Mouse (Mus musculus): ENCODE measurements around the gene Ppp6r3. TPM values are rescaled to one million over a fixed set of nuclear protein-coding genes. Genes with fewer than 3 reads are reported as not detected.

The Ppp6r3 gene
- polyA plus RNA-seq, 1 experiment from 2014 or later = 94.1 TPM

- Histone ChIP-seq H3K9ac (ENCODE audit: low read length) (no peak overlapping the region), H3K36me3 (ENCODE audit: control insufficient read depth, insufficient read depth, low read length) (no peaks in the 10 kb centered on the region), H3K4me2 (ENCODE audit: low read depth, low read length, severe bottlenecking) (no peak overlapping the region), H3K27me3 (ENCODE audit: control insufficient read depth, insufficient read depth, low read length) (no peaks in the 10 kb centered on the region), H3K4me1 (replicated peaks; ENCODE audit: control insufficient read depth, insufficient read depth, low read length) (no peaks in the 10 kb centered on the region; the same call in 1 of the 2 replicates), H3K9me3 (ENCODE audit: control insufficient read depth, low read length) (no peaks in the 10 kb centered on the region), H3K27ac (ENCODE audit: low read depth, low read length) (no peak overlapping the region), H3K4me3 (ENCODE audit: low read depth, low read length) (no peak overlapping the region)
- WGBS = 49% methylated on average over 7 of the region's 7 CpGs
- no peak for DNase-seq (ENCODE audit: low spot score)
- ATAC-seq (replicated peaks; ENCODE audit: low FRiP score) = 0 out of 2 replicates have a peak, but pooled peaks have one; percentile 27
Observed at GRCm38 (mm10) chr19:3429156-3429816, 146.3 kb downstream of the Ppp6r3 start.

DNA sequence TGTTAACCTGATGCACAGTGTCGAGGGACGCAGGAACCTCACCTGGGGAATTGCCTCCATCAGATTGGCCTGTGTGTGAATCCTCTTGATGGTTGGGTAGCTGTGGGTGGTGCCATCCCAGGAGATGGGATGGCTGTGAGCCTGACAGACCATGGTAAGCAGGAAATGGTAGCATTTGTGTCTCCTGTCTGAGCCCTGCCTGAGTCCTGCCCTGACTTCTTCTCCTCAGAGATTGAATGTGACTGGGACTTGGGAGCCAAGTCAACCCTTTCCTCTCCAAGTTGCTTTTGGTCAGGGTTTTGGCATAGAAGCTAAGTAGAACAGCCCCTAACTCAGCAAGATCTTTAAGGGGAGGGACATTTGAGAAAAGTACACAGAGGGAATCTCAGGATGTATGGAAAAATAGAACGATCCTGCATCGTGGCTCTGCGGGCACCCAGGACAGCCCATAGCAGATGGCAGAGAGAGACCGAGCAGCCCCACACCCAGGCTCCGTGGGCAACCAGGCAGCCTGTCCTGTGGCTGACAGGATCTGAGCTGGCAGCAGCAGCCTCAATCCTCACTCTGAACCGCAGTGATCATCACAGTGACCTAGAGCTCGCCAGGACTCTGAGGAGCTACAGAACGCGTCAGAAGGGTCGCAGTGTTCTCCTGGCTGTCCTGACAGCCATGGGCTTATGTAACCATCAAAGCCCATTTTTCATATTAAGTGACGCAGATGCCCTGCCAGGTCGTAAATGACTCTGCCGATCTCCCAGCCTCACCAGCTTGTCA is 147.3 kb downstream of the Ppp6r3 start:
- H3K36me3 ChIP-seq (ENCODE audit: control insufficient read depth, insufficient read depth, low read length) = no peaks in the 10 kb centered on the region
- 92% methylated on average over 15 of the region's 15 CpGs for WGBS
- no peak overlapping the region for H3K9ac ChIP-seq (ENCODE audit: low read length)
- H3K9me3 ChIP-seq (ENCODE audit: control insufficient read depth, low read length) = no peaks in the 10 kb centered on the region
- H3K4me2 ChIP-seq (ENCODE audit: low read depth, low read length, severe bottlenecking) = no peak overlapping the region
- H3K27me3 ChIP-seq (ENCODE audit: control insufficient read depth, insufficient read depth, low read length) = no peaks in the 10 kb centered on the region
- no peak for ATAC-seq (replicated peaks; ENCODE audit: low FRiP score)
- no peak overlapping the region for H3K4me3 ChIP-seq (ENCODE audit: low read depth, low read length)
- no peaks in the 10 kb centered on the region for H3K4me1 ChIP-seq (replicated peaks; ENCODE audit: control insufficient read depth, insufficient read depth, low read length)
- no peak for DNase-seq (ENCODE audit: low spot score)
- H3K27ac ChIP-seq (ENCODE audit: low read depth, low read length) = no peak overlapping the region

GRCm38 (mm10) chr19:3424214-3424613 is 151.3 kb downstream of the Ppp6r3 start:
- 94% methylated on average over 2 of the region's 2 CpGs for WGBS
- no peaks in the 10 kb centered on the region for H3K36me3 ChIP-seq (ENCODE audit: control insufficient read depth, insufficient read depth, low read length)
- no peak overlapping the region for H3K27ac ChIP-seq (ENCODE audit: low read depth, low read length)
- H3K9me3 ChIP-seq (ENCODE audit: control insufficient read depth, low read length) = no peaks in the 10 kb centered on the region
- no peak overlapping the region for H3K9ac ChIP-seq (ENCODE audit: low read length)
- no peaks in the 10 kb centered on the region for H3K4me1 ChIP-seq (replicated peaks; ENCODE audit: control insufficient read depth, insufficient read depth, low read length)
- no peak overlapping the region for H3K4me2 ChIP-seq (ENCODE audit: low read depth, low read length, severe bottlenecking)
- ATAC-seq (replicated peaks; ENCODE audit: low FRiP score) (no peak), DNase-seq (ENCODE audit: low spot score) (no peak)
- H3K27me3 ChIP-seq (ENCODE audit: control insufficient read depth, insufficient read depth, low read length) = no peaks in the 10 kb centered on the region
- no peak overlapping the region for H3K4me3 ChIP-seq (ENCODE audit: low read depth, low read length)

GRCm38 (mm10) chr19:3422981-3423380 is 152.6 kb downstream of the Ppp6r3 start:
- no peaks in the 10 kb centered on the region for H3K4me1 ChIP-seq (replicated peaks; ENCODE audit: control insufficient read depth, insufficient read depth, low read length)
- no peaks in the 10 kb centered on the region for H3K27me3 ChIP-seq (ENCODE audit: control insufficient read depth, insufficient read depth, low read length)
- no peaks in the 10 kb centered on the region for H3K36me3 ChIP-seq (ENCODE audit: control insufficient read depth, insufficient read depth, low read length)
- no peak overlapping the region for H3K27ac ChIP-seq (ENCODE audit: low read depth, low read length)
- DNase-seq (ENCODE audit: low spot score) (no peak), ATAC-seq (replicated peaks; ENCODE audit: low FRiP score) (no peak)
- H3K4me3 ChIP-seq (ENCODE audit: low read depth, low read length) = no peak overlapping the region
- 75% methylated on average over 4 of the region's 4 CpGs for WGBS
- no peak overlapping the region for H3K4me2 ChIP-seq (ENCODE audit: low read depth, low read length, severe bottlenecking)
- H3K9me3 ChIP-seq (ENCODE audit: control insufficient read depth, low read length) = no peaks in the 10 kb centered on the region
- H3K9ac ChIP-seq (ENCODE audit: low read length) = no peak overlapping the region

GRCm38 (mm10) chr19:3422488-3422887 is 153.1 kb downstream of the Ppp6r3 start:
- H3K4me1 ChIP-seq (replicated peaks; ENCODE audit: control insufficient read depth, insufficient read depth, low read length) = no peaks in the 10 kb centered on the region
- no peak for DNase-seq (ENCODE audit: low spot score)
- no peak overlapping the region for H3K4me2 ChIP-seq (ENCODE audit: low read depth, low read length, severe bottlenecking)
- no peak overlapping the region for H3K9ac ChIP-seq (ENCODE audit: low read length)
- H3K27ac ChIP-seq (ENCODE audit: low read depth, low read length) = no peak overlapping the region
- no peak overlapping the region for H3K4me3 ChIP-seq (ENCODE audit: low read depth, low read length)
- no peaks in the 10 kb centered on the region for H3K27me3 ChIP-seq (ENCODE audit: control insufficient read depth, insufficient read depth, low read length)
- no peaks in the 10 kb centered on the region for H3K36me3 ChIP-seq (ENCODE audit: control insufficient read depth, insufficient read depth, low read length)
- H3K9me3 ChIP-seq (ENCODE audit: control insufficient read depth, low read length) = no peaks in the 10 kb centered on the region
- ATAC-seq (replicated peaks; ENCODE audit: low FRiP score) = no peak
- 51% methylated on average over 6 of the region's 6 CpGs for WGBS

GRCm38 (mm10) chr19:3419251-3419650 is 156.3 kb downstream of the Ppp6r3 start:
- Histone ChIP-seq H3K4me3 (ENCODE audit: low read depth, low read length) (no peak overlapping the region), H3K27ac (ENCODE audit: low read depth, low read length) (no peak overlapping the region), H3K4me2 (ENCODE audit: low read depth, low read length, severe bottlenecking) (no peak overlapping the region), H3K9ac (ENCODE audit: low read length) (no peak overlapping the region), H3K9me3 (ENCODE audit: control insufficient read depth, low read length) (no peaks in the 10 kb centered on the region), H3K4me1 (replicated peaks; ENCODE audit: control insufficient read depth, insufficient read depth, low read length) (0 out of 2 replicates have a peak, but pooled peaks cover 2% of the 10 kb centered on the region), H3K27me3 (ENCODE audit: control insufficient read depth, insufficient read depth, low read length) (peaks cover 10% of the 10 kb centered on the region), H3K36me3 (ENCODE audit: control insufficient read depth, insufficient read depth, low read length) (no peaks in the 10 kb centered on the region)
- no peak for ATAC-seq (replicated peaks; ENCODE audit: low FRiP score)
- DNase-seq (ENCODE audit: low spot score) = no peak
- 68% methylated on average over 5 of the region's 5 CpGs for WGBS

- Histone ChIP-seq H3K4me2 (ENCODE audit: low read depth, low read length, severe bottlenecking) (peak within 1 kb of the TSS; percentile 60), H3K4me3 (ENCODE audit: low read depth, low read length) (peak within 1 kb of the TSS; percentile 22; the same call in 1 of the 2 replicates), H3K9me3 (ENCODE audit: control insufficient read depth, low read length) (no peaks in the 10 kb centered on the region), H3K27me3 (ENCODE audit: control insufficient read depth, insufficient read depth, low read length) (peaks cover 19% of the 10 kb centered on the region), H3K36me3 (ENCODE audit: control insufficient read depth, insufficient read depth, low read length) (no peaks in the 10 kb centered on the region), H3K9ac (ENCODE audit: low read length) (peak within 1 kb of the TSS; percentile 29), H3K4me1 (replicated peaks; ENCODE audit: control insufficient read depth, insufficient read depth, low read length) (0 out of 2 replicates have a peak, but pooled peaks cover 2% of the 10 kb centered on the region), H3K27ac (ENCODE audit: low read depth, low read length) (no peak within 1 kb of the TSS)
- DNase-seq (ENCODE audit: low spot score) (peak; percentile 56), ATAC-seq (replicated peaks; ENCODE audit: low FRiP score) (no peak)
- 5% methylated on average over 37 of the region's 37 CpGs for WGBS
Observed at GRCm38 (mm10) chr19:3414268-3414733, 161.2 kb downstream of the Ppp6r3 start, which contains the start of gene Gal. Gene Gal, minus strand, starts transcription at chr19:3414544.

DNA sequence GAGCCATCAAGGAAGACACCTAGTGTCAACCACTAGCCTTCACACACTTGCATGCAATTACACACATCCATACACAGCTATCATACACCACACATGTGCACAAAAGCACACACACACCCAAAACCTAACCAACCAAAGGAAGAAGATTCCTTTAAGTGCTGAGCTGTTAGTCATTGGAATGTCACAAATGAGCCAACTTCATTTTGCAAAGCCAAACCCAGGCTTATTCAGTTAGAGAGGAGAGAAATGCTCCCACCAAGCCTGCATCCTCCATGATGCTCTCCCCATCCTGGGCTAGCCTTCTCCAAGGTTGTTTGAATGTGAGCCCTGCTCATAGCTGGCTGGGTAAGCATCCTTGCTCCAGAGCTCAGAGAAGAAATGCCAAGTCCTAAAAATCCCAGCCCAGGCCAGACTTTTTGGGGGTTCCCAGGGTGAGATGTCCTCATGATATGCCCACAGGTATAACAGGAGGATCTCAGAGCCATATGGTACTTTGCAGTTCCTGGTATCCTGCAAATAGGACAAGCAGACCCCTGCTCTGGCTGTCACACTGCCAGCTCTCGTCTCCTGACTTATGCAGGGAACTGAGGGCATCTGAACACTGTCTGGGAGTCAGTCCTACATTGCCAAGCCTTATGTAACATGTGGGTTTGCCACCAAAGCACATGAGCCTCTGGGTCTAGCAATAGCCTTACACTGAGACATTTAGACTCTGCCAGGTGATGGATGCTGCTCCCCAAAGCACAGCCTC is 169.8 kb downstream of the Ppp6r3 start:
- no peaks in the 10 kb centered on the region for H3K4me1 ChIP-seq (replicated peaks; ENCODE audit: control insufficient read depth, insufficient read depth, low read length)
- ATAC-seq (replicated peaks; ENCODE audit: low FRiP score) = no peak

More for the DNA sequence above, 169.8 kb downstream of the Ppp6r3 start:
- no peaks in the 10 kb centered on the region for H3K9me3 ChIP-seq (ENCODE audit: control insufficient read depth, low read length)
- no peaks in the 10 kb centered on the region for H3K27me3 ChIP-seq (ENCODE audit: control insufficient read depth, insufficient read depth, low read length)
- 67% methylated on average over 1 of the region's 1 CpGs for WGBS
- no peak overlapping the region for H3K4me3 ChIP-seq (ENCODE audit: low read depth, low read length)
- H3K36me3 ChIP-seq (ENCODE audit: control insufficient read depth, insufficient read depth, low read length) = no peaks in the 10 kb centered on the region
- no peak for DNase-seq (ENCODE audit: low spot score)
- no peak overlapping the region for H3K4me2 ChIP-seq (ENCODE audit: low read depth, low read length, severe bottlenecking)
- H3K27ac ChIP-seq (ENCODE audit: low read depth, low read length) = no peak overlapping the region
- no peak overlapping the region for H3K9ac ChIP-seq (ENCODE audit: low read length)

All from forebrain, embryonic 11.5 days (tissue).